Mouse (Mus musculus): ENCODE measurements around the gene Tcp11l2. TPM values are rescaled to one million over a fixed set of nuclear protein-coding genes. Genes with fewer than 3 reads are reported as not detected.

Gene Tcp11l2
- polyA plus RNA-seq, 1 experiment = 10.3 TPM

- TF ChIP-seq CEBPB (IDR thresholded peaks at IDR 0.05; ENCODE audit: insufficient read depth, poor library complexity, severe bottlenecking) (0 out of 2 replicates have a peak, but pooled peaks have one; percentile 26), TCF3 (IDR thresholded peaks at IDR 0.05; ENCODE audit: insufficient read length, low read depth) (no peak)
- H3K27me3 ChIP-seq (ENCODE audit: control insufficient read depth, insufficient read depth, insufficient read length) = peaks cover 4% of the 10 kb centered on the region
- peak overlapping the region; percentile 5 for H3ac ChIP-seq (ENCODE audit: control insufficient read depth, insufficient read length)
- peak overlapping the region; percentile 54 for H3K4me3 ChIP-seq
- H3K79me2 ChIP-seq (ENCODE audit: control insufficient read depth, insufficient read depth) = no peaks in the 10 kb centered on the region
- H3K4me2 ChIP-seq (ENCODE audit: low read depth) = peak overlapping the region; percentile 86
- no peaks in the 10 kb centered on the region for H3K36me3 ChIP-seq (ENCODE audit: control insufficient read depth, insufficient read depth)
Observed at GRCm38 (mm10) chr10:84577071-84577727, 773 bp downstream of the Tcp11l2 start.

- Histone ChIP-seq H3K36me3 (ENCODE audit: control insufficient read depth, insufficient read depth) (no peaks in the 10 kb centered on the region), H3K27me3 (ENCODE audit: control insufficient read depth, insufficient read depth, insufficient read length) (peaks cover 4% of the 10 kb centered on the region), H3ac (ENCODE audit: control insufficient read depth, insufficient read length) (no peak overlapping the region), H3K4me2 (ENCODE audit: low read depth) (no peak overlapping the region), H3K4me3 (no peak overlapping the region), H3K79me2 (ENCODE audit: control insufficient read depth, insufficient read depth) (no peaks in the 10 kb centered on the region)
- TF ChIP-seq TCF3 (IDR thresholded peaks at IDR 0.05; ENCODE audit: insufficient read length, low read depth) = no peak
- TF ChIP-seq E2F4 (IDR thresholded peaks at IDR 0.05; ENCODE audit: insufficient read depth) = no peak
- TF ChIP-seq MYOG (IDR thresholded peaks at IDR 0.05; ENCODE audit: control insufficient read depth in 1 of 3, insufficient read depth in 1 of 3, insufficient read length in 2 of 3, low read depth in 2 of 3) = no peak
- no peak for TF ChIP-seq TCF12 (IDR thresholded peaks at IDR 0.05; ENCODE audit: insufficient read depth, poor library complexity, severe bottlenecking)
- no peak for TF ChIP-seq USF1 (IDR thresholded peaks at IDR 0.05; ENCODE audit: low read depth)
- TF ChIP-seq SRF (IDR thresholded peaks at IDR 0.05; ENCODE audit: control insufficient read depth, insufficient read length, low read depth) = no peak
- TF ChIP-seq CEBPB (IDR thresholded peaks at IDR 0.05; ENCODE audit: insufficient read depth, poor library complexity, severe bottlenecking) = no peak
- TF ChIP-seq REST (IDR thresholded peaks at IDR 0.05; ENCODE audit: insufficient read depth, insufficient read length) = no peak
- TF ChIP-seq POLR2AphosphoS2 (IDR thresholded peaks at IDR 0.05; ENCODE audit: insufficient read length, low read depth) = no peak
- TF ChIP-seq POLR2A (IDR thresholded peaks at IDR 0.05; ENCODE audit: insufficient read length, low read depth) = no peak
- TF ChIP-seq MAX (IDR thresholded peaks at IDR 0.05; ENCODE audit: low read depth) = no peak
- no peak for TF ChIP-seq MYOD1 (IDR thresholded peaks at IDR 0.05; ENCODE audit: control insufficient read depth in 1 of 3, insufficient read length in 2 of 3, low read depth in 2 of 3)
Observed at GRCm38 (mm10) chr10:84578738-84579137, 2.3 kb downstream of the Tcp11l2 start.

- Histone ChIP-seq H3K4me2 (ENCODE audit: low read depth) (no peak overlapping the region), H3K27me3 (ENCODE audit: control insufficient read depth, insufficient read depth, insufficient read length) (peaks cover 4% of the 10 kb centered on the region), H3K36me3 (ENCODE audit: control insufficient read depth, insufficient read depth) (no peaks in the 10 kb centered on the region), H3K79me2 (ENCODE audit: control insufficient read depth, insufficient read depth) (no peaks in the 10 kb centered on the region), H3K4me3 (no peak overlapping the region), H3ac (ENCODE audit: control insufficient read depth, insufficient read length) (no peak overlapping the region)
- TF ChIP-seq POLR2AphosphoS2 (IDR thresholded peaks at IDR 0.05; ENCODE audit: insufficient read length, low read depth) = no peak
- TF ChIP-seq POLR2A (IDR thresholded peaks at IDR 0.05; ENCODE audit: insufficient read length, low read depth) = no peak
- no peak for TF ChIP-seq USF1 (IDR thresholded peaks at IDR 0.05; ENCODE audit: low read depth)
- TF ChIP-seq TCF12 (IDR thresholded peaks at IDR 0.05; ENCODE audit: insufficient read depth, poor library complexity, severe bottlenecking) = no peak
- no peak for TF ChIP-seq TCF3 (IDR thresholded peaks at IDR 0.05; ENCODE audit: insufficient read length, low read depth)
- no peak for TF ChIP-seq SRF (IDR thresholded peaks at IDR 0.05; ENCODE audit: control insufficient read depth, insufficient read length, low read depth)
- TF ChIP-seq MYOG (IDR thresholded peaks at IDR 0.05; ENCODE audit: control insufficient read depth in 1 of 3, insufficient read depth in 1 of 3, insufficient read length in 2 of 3, low read depth in 2 of 3) = no peak
- no peak for TF ChIP-seq REST (IDR thresholded peaks at IDR 0.05; ENCODE audit: insufficient read depth, insufficient read length)
- TF ChIP-seq CEBPB (IDR thresholded peaks at IDR 0.05; ENCODE audit: insufficient read depth, poor library complexity, severe bottlenecking) = no peak
- no peak for TF ChIP-seq MYOD1 (IDR thresholded peaks at IDR 0.05; ENCODE audit: control insufficient read depth in 1 of 3, insufficient read length in 2 of 3, low read depth in 2 of 3)
- no peak for TF ChIP-seq E2F4 (IDR thresholded peaks at IDR 0.05; ENCODE audit: insufficient read depth)
- no peak for TF ChIP-seq MAX (IDR thresholded peaks at IDR 0.05; ENCODE audit: low read depth)
Observed at GRCm38 (mm10) chr10:84579527-84579926, 3.1 kb downstream of the Tcp11l2 start.

- Histone ChIP-seq H3K4me2 (ENCODE audit: low read depth) (no peak overlapping the region), H3ac (ENCODE audit: control insufficient read depth, insufficient read length) (no peak overlapping the region), H3K36me3 (ENCODE audit: control insufficient read depth, insufficient read depth) (no peaks in the 10 kb centered on the region), H3K79me2 (ENCODE audit: control insufficient read depth, insufficient read depth) (no peaks in the 10 kb centered on the region), H3K4me3 (no peak overlapping the region), H3K27me3 (ENCODE audit: control insufficient read depth, insufficient read depth, insufficient read length) (peaks cover 4% of the 10 kb centered on the region)
- no peak for TF ChIP-seq MAX (IDR thresholded peaks at IDR 0.05; ENCODE audit: low read depth)
- no peak for TF ChIP-seq TCF3 (IDR thresholded peaks at IDR 0.05; ENCODE audit: insufficient read length, low read depth)
- no peak for TF ChIP-seq USF1 (IDR thresholded peaks at IDR 0.05; ENCODE audit: low read depth)
- TF ChIP-seq MYOD1 (IDR thresholded peaks at IDR 0.05; ENCODE audit: control insufficient read depth in 1 of 3, insufficient read length in 2 of 3, low read depth in 2 of 3) = no peak
- no peak for TF ChIP-seq MYOG (IDR thresholded peaks at IDR 0.05; ENCODE audit: control insufficient read depth in 1 of 3, insufficient read depth in 1 of 3, insufficient read length in 2 of 3, low read depth in 2 of 3)
- no peak for TF ChIP-seq TCF12 (IDR thresholded peaks at IDR 0.05; ENCODE audit: insufficient read depth, poor library complexity, severe bottlenecking)
- no peak for TF ChIP-seq REST (IDR thresholded peaks at IDR 0.05; ENCODE audit: insufficient read depth, insufficient read length)
- TF ChIP-seq CEBPB (IDR thresholded peaks at IDR 0.05; ENCODE audit: insufficient read depth, poor library complexity, severe bottlenecking) = no peak
- no peak for TF ChIP-seq POLR2AphosphoS2 (IDR thresholded peaks at IDR 0.05; ENCODE audit: insufficient read length, low read depth)
- TF ChIP-seq POLR2A (IDR thresholded peaks at IDR 0.05; ENCODE audit: insufficient read length, low read depth) = no peak
Observed at GRCm38 (mm10) chr10:84581191-84581590, 4.8 kb downstream of the Tcp11l2 start.

GRCm38 (mm10) chr10:84582236-84582635, 5.8 kb downstream of the Tcp11l2 start:
- no peaks in the 10 kb centered on the region for H3K79me2 ChIP-seq (ENCODE audit: control insufficient read depth, insufficient read depth)
- no peak for TF ChIP-seq REST (IDR thresholded peaks at IDR 0.05; ENCODE audit: insufficient read depth, insufficient read length)
- no peak for TF ChIP-seq MYOG (IDR thresholded peaks at IDR 0.05; ENCODE audit: control insufficient read depth in 1 of 3, insufficient read depth in 1 of 3, insufficient read length in 2 of 3, low read depth in 2 of 3)
- TF ChIP-seq SRF (IDR thresholded peaks at IDR 0.05; ENCODE audit: control insufficient read depth, insufficient read length, low read depth) = no peak
- H3ac ChIP-seq (ENCODE audit: control insufficient read depth, insufficient read length) = no peak overlapping the region
- no peak overlapping the region for H3K4me3 ChIP-seq
- H3K36me3 ChIP-seq (ENCODE audit: control insufficient read depth, insufficient read depth) = no peaks in the 10 kb centered on the region
- H3K4me2 ChIP-seq (ENCODE audit: low read depth) = no peak overlapping the region
- peaks cover 4% of the 10 kb centered on the region for H3K27me3 ChIP-seq (ENCODE audit: control insufficient read depth, insufficient read depth, insufficient read length)

Measured in myocyte (in vitro differentiated cells).